Mouse (Mus musculus) midbrain, postnatal 0 days (tissue): ENCODE data around the gene Col4a1. TPM values are rescaled to one million over a fixed set of nuclear protein-coding genes. Genes with fewer than 3 reads are reported as not detected.

Experiments used
- ATAC-seq: fragments of 200-750 bp; cut with Nextera tagmentation; 2 replicates; pipeline ENCODE4 v1.8.0; 2017; ENCODE audit warnings: moderate number of reproducible peaks, mild to moderate bottlenecking, moderate TSS enrichment, moderate library complexity; ENCODE audit not compliant: low FRiP score
- DNase-seq: peaks from one replicate; pipeline ENCODE4 v3.0.0-alpha.2; 2015; ENCODE audit warnings: low spot score
- H3K27ac ChIP-seq: fragments of 300-500 bp; sonication (generic); 2 replicates; pipeline ENCODE4 v1.5.1; 2014; ENCODE audit warnings: low read depth, mild to moderate bottlenecking, low read length, mixed read lengths
- H3K27me3 ChIP-seq: fragments of 300-500 bp; sonication (generic); 2 replicates; pipeline ENCODE4 v1.6.1; 2014; ENCODE audit warnings: low read length, control low read depth, mixed read lengths; ENCODE audit not compliant: insufficient read depth
- H3K36me3 ChIP-seq: fragments of 300-500 bp; sonication (generic); 2 replicates; pipeline ENCODE4 v1.6.1; 2014; ENCODE audit warnings: low read length, control low read depth, mixed read lengths; ENCODE audit not compliant: insufficient read depth
- H3K4me1 ChIP-seq: fragments of 300-500 bp; sonication (generic); 2 replicates; pipeline ENCODE4 v1.6.1; 2014; ENCODE audit warnings: mild to moderate bottlenecking, control low read depth, antibody characterized with exemption, low read length, mixed read lengths; ENCODE audit not compliant: insufficient read depth
- H3K4me2 ChIP-seq: fragments of 300-500 bp; sonication (generic); 2 replicates; pipeline ENCODE4 v1.6.1; 2014; ENCODE audit warnings: low read depth, mild to moderate bottlenecking, low read length, mixed read lengths; ENCODE audit not compliant: poor library complexity, severe bottlenecking
- H3K4me3 ChIP-seq: fragments of 300-500 bp; sonication (generic); 2 replicates; pipeline ENCODE4 v1.5.1; 2014; ENCODE audit warnings: low read depth, mild to moderate bottlenecking, low read length, moderate library complexity
- H3K9ac ChIP-seq: fragments of 300-500 bp; sonication (generic); replicated peaks from 2 replicates; pipeline ENCODE4 v1.6.1; 2014; ENCODE audit warnings: mild to moderate bottlenecking, low read length, moderate library complexity, mixed read lengths; ENCODE audit not compliant: poor library complexity, severe bottlenecking
- H3K9me3 ChIP-seq: fragments of 300-500 bp; sonication (generic); 2 replicates; pipeline ENCODE4 v1.6.1; 2016; ENCODE audit warnings: low read length, control low read depth
- CTCF ChIP-seq: IDR thresholded peaks from 2 replicates; pipeline ENCODE4 v1.5.1; 2016; ENCODE audit warnings: antibody characterized with exemption, mild to moderate bottlenecking
- whole genome bisulfite sequencing: fragments of 180-500 bp; shearing (Covaris S2); extraction: QIAGEN DNeasy Blood & Tissue Kit; methylation state at CpG from one replicate; pipeline ENCODE4 v1.1.7; 2014; 5-methylcytosine and 5-hydroxymethylcytosine counted together
- polyA plus RNA-seq: library from polyadenylated mRNA; unstranded; fragments of >200 nt; fragmentation: Nextera tagmentation; extraction: Ambion mirVana; gene quantifications from 2 replicates; pipeline ENCODE4 v1.2.1, GENCODE M21; 2015
- total RNA-seq: library from RNA; depleted of rRNA; stranded (reverse); fragments of >200 nt; gene quantifications from 2 replicates; pipeline ENCODE4 v1.2.3, GENCODE M21; 2014; rRNA removed

The Col4a1 gene
- total and polyA plus RNA-seq, 2 experiments from 2014 or later = 45.2 to 219 TPM

DNA sequence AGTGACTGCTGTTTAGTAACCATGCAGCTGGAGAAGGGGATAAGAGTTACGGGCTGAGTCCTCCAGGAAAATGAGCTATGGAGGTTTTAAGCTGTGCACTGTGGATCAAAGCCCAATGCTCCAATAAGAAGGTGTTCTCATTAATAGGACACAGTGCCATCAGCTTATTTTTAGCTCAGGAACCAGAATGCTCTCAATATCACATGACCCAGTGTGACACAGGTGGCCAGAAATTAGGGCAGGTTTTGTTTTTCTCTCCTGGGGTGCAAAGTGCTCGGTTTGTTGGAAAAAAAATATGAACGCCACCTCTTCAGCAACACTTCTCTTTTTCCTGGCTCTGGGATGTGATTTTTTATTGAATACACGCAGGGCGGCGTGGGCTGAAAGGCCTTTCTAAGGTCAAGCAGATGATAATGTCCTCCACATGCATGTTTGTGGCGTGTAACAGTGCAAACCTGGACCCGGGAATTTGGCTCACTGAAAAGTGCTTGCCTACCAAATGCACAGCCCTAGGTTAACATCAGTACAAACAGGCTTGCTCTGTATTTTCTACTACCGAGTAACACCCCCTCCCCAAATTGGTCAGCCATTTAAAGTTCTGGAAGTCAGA is 163.3 kb downstream of the Col4a1 start:
- Histone ChIP-seq H3K36me3 (no peaks in the 10 kb centered on the region), H3K4me1 (no peaks in the 10 kb centered on the region), H3K27ac (no peak overlapping the region), H3K4me3 (no peak overlapping the region), H3K9me3 (no peaks in the 10 kb centered on the region), H3K9ac (no peak overlapping the region), H3K4me2 (no peak overlapping the region), H3K27me3 (no peaks in the 10 kb centered on the region)
- no peak for ATAC-seq
- DNase-seq = no peak
- TF ChIP-seq CTCF = no peak
- WGBS = 93% methylated on average over 9 of the region's 9 CpGs

DNA sequence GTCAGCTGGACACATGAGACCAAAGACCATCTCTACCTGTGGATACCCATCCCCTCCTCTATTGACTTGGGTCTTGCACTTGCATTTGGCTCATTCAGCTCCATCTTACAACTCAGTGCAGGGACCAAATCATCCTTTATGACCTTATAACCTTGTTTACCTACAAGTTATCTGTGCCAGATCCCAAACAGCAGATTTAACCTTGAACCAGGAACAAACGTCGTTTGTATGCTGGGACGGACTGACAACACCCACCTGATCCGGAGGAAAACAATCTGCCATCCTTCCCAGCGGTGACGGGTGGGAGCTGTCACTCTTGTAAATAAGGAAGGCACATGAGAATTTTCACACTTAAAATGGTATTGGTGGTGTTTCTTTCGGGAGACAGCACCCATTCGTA is 163.8 kb downstream of the Col4a1 start:
- Histone ChIP-seq H3K27me3 (no peaks in the 10 kb centered on the region), H3K9ac (no peak overlapping the region), H3K4me3 (no peak overlapping the region), H3K36me3 (no peaks in the 10 kb centered on the region), H3K4me1 (no peaks in the 10 kb centered on the region), H3K9me3 (no peaks in the 10 kb centered on the region), H3K4me2 (no peak overlapping the region), H3K27ac (no peak overlapping the region)
- ATAC-seq = no peak
- 89% methylated on average over 8 of the region's 8 CpGs for WGBS
- no peak for DNase-seq
- TF ChIP-seq CTCF = no peak

Other genes with a start within 250 kb of the Col4a1 start
- gene Col4a2, start within 50 bp of the Col4a1 start, total RNA-seq = 92.5 and 103 TPM in 2 replicates
- gene Col4a2, start within 50 bp of the Col4a1 start, polyA plus RNA-seq = 30.0 and 31.3 TPM in 2 replicates
- gene Rab20, start 165.9 kb upstream of the Col4a1 start, total RNA-seq = 0.28 and 0.60 TPM in 2 replicates
- 0.58 and 0.72 TPM in 2 replicates for gene Rab20, start 165.9 kb upstream of the Col4a1 start, polyA plus RNA-seq
- 88.6 and 89.7 TPM in 2 replicates for gene Naxd, start 184.7 kb upstream of the Col4a1 start, total RNA-seq
- gene Naxd, start 184.7 kb upstream of the Col4a1 start, polyA plus RNA-seq = 106 and 118 TPM in 2 replicates
- 35.5 and 39.3 TPM in 2 replicates for gene Cars2, start 238.0 kb upstream of the Col4a1 start, total RNA-seq
- gene Cars2, start 238.0 kb upstream of the Col4a1 start, polyA plus RNA-seq = 19.5 and 20.1 TPM in 2 replicates
- gene Ing1, start 242.7 kb upstream of the Col4a1 start, total RNA-seq = 17.8 and 20.7 TPM in 2 replicates
- gene Ing1, start 242.7 kb upstream of the Col4a1 start, polyA plus RNA-seq = 36.2 and 39.0 TPM in 2 replicates